Mouse (Mus musculus) urinary bladder, postnatal 36 days (tissue): ENCODE data around the gene Xirp1.

Experiments
- DNase-seq, 2 experiments: peaks; one replicate each; pipeline ENCODE4 v3.0.0; 2022; ENCODE audit warnings: low spot score in 2 of 2, mixed read lengths in 1 of 2

Gene Xirp1

GRCm38 (mm10) chr9:119972166-119972565, 51.2 kb downstream of the Xirp1 start:
- no peak for DNase-seq

DNA sequence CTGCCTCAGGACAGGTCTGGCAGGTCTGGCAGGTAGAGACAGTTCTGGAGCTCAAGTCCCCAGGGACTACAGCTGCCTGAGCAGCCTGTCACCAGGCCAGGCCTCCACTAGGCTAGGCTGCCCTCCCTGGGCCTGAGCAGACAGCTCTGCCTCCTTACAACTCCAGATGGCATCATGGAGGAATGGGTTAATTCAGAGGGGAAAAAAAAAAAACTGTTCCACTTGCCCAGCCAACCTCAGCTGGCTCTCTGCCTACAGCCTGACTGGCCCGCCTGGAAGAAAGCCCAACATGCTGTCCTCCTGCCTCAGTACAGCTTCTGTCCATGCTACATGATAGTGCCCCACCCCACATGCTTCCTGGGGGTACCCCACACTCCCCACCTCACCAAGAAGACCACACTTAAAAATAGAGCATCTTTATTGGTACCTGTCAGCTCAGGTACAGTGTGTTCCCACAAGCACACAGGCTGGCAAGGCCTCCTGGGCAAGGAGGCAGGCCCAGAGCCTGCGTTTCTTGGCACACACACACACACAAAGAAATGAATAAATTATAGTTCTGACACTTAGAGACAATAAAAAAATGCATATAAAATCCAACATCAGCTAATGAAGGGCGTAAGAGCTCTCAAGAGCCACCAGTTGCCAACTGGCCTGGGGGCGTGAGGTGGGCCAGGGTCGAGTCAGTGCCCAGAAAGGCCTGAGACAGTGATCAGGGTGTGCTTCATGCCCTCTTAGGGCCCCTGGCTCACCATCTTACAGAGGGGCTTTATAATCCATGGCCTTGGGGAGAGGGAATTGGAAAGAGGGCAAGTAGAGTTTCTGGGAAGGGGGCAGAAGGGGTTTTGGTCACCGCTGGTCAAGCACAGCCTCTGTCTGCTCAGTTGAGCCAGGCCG, 52.4 kb downstream of the Xirp1 start:
- peak; percentile 49 to 67 for DNase-seq

DNA sequence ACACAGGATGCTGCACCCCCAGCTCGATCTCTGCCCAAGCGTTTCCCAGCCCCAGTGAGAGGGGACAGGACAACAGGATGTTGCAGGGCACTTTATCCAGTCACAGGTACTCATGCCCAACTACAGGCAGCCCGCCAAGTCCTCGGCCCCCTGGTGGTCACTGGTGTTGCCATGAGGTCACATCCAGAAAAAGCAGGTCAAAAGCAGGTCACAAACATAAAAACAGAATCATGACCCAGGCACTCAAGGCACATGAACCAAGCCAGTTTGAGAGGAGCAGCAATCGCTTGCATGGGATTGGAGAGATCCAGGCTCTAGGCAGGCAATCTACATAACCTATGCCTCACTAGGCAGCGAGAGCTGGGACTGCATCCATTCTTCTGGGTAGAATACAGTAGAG, 53.2 kb downstream of the Xirp1 start:
- peak in 1 of 2 experiments; percentile 70 for DNase-seq

- no peak for DNase-seq
These were observed 53.6 kb downstream of the Xirp1 start for GRCm38 (mm10) chr9:119969811-119970210.

DNA sequence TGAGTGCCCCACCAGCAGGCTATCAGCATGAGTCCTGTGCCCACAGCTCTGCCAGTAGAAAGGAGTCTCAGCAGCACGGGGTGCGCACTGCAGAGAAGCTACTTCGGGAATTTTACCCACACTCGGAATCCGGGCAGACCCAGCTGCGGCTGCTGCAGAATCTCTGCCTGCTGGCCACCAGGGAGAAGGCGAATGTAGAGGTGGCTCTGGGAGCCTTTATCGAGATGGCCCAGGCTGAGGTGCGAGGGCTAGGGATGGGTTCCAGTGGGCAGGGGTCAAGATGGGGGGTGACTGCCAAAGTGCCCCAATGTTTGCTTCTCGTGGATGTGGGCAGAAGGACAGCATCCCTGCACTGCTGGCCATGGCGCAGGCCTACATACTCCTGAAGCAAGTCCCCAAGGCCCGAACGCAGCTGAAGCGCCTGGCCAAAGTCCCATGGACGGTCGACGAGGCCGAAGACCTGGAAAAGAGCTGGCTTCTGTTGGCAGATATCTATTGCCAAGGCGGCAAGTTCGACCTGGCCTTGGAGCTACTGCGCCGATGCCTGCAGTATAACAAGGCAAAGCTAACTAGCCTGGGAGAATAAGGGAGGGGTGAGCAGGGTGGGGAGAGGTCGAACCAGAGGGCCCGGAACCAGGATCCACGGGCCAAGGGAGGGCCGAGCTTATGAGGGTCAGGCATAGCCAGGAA, 57.0 kb downstream of the Xirp1 start:
- DNase-seq = no peak

DNA sequence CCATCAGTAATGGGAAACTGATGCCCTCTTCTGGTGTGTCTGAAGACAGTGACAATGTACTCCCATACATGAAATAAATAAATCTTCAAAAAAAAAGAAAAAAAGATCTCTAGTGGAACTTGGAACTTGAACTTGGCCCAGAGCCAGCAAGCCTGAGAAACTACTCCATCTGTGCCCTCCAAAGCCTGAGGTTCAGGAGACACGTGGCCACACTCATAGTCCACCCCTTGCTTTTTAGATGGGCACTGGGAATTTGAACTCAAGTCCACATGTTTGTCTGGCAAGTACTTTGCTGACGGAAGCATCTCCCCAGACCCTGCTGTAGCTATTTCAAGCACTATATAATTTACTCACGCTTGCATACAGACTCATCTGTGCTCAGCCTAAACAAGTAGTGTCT, 58.2 kb downstream of the Xirp1 start:
- DNase-seq = no peak

GRCm38 (mm10) chr9:119964206-119964605, 59.2 kb downstream of the Xirp1 start:
- no peak for DNase-seq
